Mouse (Mus musculus) bone marrow macrophage, adult 2 months (primary cell): ENCODE data around the gene 1700069L16Rik. TPM values are rescaled to one million over a fixed set of nuclear protein-coding genes. Genes with fewer than 3 reads are reported as not detected.
A peak's percentile ranks its signal among the peaks of the same experiment; 100 is the strongest.

Source experiments
- H3K27ac ChIP-seq: 2 replicates; pipeline ENCODE4 v1.5.1; 2012; ENCODE audit warnings: low read depth, low read length; ENCODE audit not compliant: insufficient read depth
- H3K4me1 ChIP-seq: 2 replicates; pipeline ENCODE4 v1.6.1; 2012; ENCODE audit warnings: low read length; ENCODE audit not compliant: control insufficient read depth, insufficient read depth
- H3K4me3 ChIP-seq: 2 replicates; pipeline ENCODE4 v1.5.1; 2012; ENCODE audit warnings: mild to moderate bottlenecking, low read length, moderate library complexity; ENCODE audit not compliant: insufficient read depth
- CTCF ChIP-seq: IDR thresholded peaks from 2 replicates; pipeline ENCODE4 v1.5.1; 2012; ENCODE audit warnings: low read depth, mild to moderate bottlenecking, low read length, moderate library complexity
- POLR2A ChIP-seq: IDR thresholded peaks from 2 replicates; pipeline ENCODE4 v1.6.1; 2012; ENCODE audit warnings: mild to moderate bottlenecking, low read depth, low read length, borderline replicate concordance
- polyA plus RNA-seq: library from polyadenylated mRNA; stranded (reverse); fragments of >200 nt; gene quantifications from 2 replicates; pipeline ENCODE4 v1.2.4, GENCODE M21; 2012; ENCODE audit not compliant: missing spikeins, insufficient read depth, insufficient read length

The 1700069L16Rik gene
- polyA plus RNA-seq, 1 experiment, result not detected

DNA sequence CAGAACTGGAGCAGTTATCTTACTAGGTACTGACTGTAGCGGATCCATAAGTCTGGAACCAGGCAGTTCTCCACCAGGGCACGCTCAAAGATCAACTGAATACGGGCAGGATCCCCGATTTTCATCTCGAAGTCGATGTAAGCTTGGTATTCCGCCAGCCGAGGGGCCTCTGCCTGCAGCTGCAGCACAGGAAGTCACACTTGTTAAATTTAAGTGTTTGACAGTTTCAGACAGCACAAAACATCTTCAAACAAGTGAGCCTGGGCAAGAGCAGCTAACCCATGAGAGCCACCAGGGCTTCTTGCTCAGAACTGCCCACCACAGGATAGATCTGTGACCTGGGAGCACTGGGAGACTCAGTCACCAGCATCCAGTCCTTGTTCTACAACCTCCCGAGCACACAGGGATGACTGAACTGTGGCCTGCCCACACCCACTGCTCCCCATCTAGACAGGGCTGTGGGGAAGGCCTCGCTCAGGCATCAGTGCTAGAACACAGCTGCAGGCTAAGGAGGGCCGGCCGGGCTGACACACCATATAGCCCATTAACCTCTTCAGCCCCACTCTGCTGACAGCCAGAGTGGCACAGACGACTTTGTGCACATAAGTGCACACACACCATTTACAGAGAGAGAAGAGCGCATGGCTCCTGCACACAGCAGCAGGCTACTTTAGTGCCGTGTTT is 30.9 kb upstream of the 1700069L16Rik start:
- H3K4me3 ChIP-seq, result no peak overlapping the region
- no peak for TF ChIP-seq CTCF
- no peak for TF ChIP-seq POLR2A
- H3K27ac ChIP-seq, result no peak overlapping the region
- no peaks in the 10 kb centered on the region for H3K4me1 ChIP-seq

DNA sequence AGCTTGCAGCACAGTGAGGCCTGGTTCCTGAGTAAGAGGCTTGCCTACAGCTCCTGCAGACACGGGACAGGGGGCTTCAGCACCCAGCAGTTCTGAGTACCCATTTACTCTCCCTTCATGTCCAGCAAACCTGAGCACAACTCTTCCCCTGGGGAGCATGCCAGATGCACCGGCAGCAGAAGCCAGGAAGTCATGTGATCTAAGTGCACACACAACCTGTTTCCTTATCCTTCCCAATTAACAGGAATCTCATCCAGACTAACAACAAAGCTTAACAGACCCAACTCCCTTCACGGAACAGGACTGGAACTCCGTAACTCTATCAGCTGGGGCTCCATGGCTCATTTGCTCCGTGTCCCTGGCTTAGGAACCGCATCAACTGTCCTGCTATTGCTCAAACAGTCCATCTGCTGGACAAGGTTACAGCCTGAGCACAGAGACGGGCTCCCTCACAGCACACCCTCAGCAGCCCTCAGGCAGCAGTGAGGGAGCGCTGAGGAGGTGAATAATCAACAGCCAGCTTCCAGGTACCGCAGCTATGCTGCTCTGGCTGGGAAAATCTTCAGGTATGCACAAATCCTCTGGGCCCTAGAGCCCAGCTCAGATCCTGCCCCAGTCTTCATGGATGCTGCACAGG is 27.1 kb upstream of the 1700069L16Rik start:
- Histone ChIP-seq H3K4me1 (no peaks in the 10 kb centered on the region), H3K27ac (no peak overlapping the region), H3K4me3 (no peak overlapping the region)
- no peak for TF ChIP-seq CTCF
- TF ChIP-seq POLR2A, result no peak

DNA sequence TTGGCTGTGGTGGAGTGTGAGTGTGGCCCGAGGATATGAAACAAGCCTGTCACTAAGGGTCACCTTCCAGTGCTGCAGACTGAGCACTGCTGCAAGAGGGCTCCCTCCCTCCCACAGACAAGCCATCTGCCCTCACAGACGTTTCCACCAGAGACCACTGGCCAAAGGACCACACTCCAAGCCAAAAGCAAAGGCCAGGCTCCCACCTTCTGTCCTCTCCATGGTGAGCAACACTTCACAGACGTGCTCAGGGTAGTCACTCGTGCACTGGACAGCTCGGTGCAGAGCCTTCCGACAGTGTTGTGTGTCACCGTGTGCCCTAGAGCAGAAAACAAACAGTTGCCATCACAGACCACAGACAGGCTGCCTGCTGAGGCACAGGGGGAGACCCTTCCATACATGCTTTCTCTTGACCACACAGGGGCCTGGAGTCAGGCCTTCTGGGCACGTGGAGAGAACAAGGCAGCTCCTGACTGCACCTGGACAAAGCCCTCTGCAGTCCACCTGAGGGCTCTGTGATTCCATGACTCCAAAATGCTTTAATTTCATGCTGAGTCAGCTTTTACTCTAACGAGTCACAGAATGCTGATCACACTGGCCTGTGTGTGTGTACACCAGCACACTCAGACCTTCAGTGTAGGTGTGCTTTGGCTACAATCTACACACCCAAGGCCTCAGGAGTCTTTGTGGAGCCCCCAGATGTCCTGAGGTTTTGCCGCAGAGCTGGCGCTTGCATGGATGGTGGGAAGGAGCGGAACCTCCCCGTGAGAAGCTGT is 24.2 kb upstream of the 1700069L16Rik start:
- Histone ChIP-seq H3K27ac (no peak overlapping the region), H3K4me3 (no peak overlapping the region), H3K4me1 (no peaks in the 10 kb centered on the region)
- TF ChIP-seq POLR2A, result no peak
- no peak for TF ChIP-seq CTCF

DNA sequence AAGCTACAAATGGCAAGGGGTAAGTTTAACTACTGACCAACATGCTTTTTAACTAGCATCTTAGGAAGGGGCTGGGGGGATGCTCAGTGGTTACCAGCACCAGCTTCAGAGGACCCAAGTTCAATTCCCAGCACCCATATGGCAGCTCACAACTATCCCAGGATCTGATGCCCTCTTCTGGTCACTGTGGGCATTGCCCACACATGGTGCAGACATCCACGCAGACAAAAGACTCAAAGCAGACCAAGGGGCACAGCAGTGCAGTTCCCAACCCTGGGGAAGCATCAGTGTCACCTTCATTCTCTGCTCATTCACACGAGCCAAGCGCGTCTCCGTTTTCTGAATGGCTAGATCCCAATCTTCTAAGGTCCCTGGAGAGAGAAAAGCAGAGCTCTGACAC is 23.1 kb upstream of the 1700069L16Rik start:
- H3K4me3 ChIP-seq, result no peak overlapping the region
- no peak for TF ChIP-seq POLR2A
- peak; percentile 36 for TF ChIP-seq CTCF
- no peak overlapping the region for H3K27ac ChIP-seq
- no peaks in the 10 kb centered on the region for H3K4me1 ChIP-seq

DNA sequence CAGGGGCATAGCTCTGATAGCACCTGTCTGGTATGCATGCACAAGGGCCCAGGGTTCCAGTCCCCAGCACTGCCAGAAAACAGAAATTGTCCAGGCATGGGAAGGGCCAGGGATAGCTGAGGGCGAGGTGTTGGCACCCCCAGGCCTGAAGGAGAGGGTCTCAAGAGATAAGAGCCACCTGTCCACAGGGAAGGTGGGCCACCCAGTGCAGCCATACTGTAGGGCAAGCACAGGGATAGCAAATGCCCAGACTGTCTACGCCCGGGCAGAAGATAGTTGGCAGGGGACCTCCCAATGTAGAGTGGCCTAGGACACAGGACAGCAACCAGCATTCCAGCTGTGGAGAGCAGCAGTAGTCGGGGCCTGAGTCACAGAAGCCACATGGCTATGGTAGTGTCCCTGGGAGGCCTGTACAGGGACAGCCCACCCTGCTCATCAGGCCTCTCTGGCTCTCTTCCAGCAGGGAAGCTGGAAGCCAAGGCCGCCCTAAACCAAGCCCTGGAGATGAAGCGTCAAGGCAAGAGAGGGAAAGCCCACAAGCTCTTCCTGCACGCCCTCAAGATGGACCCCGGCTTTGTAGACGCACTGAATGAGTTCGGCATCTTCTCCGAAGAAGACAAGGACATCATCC is 13.2 kb upstream of the 1700069L16Rik start:
- H3K4me3 ChIP-seq, result no peak overlapping the region
- TF ChIP-seq POLR2A (no peak), CTCF (no peak)

DNA sequence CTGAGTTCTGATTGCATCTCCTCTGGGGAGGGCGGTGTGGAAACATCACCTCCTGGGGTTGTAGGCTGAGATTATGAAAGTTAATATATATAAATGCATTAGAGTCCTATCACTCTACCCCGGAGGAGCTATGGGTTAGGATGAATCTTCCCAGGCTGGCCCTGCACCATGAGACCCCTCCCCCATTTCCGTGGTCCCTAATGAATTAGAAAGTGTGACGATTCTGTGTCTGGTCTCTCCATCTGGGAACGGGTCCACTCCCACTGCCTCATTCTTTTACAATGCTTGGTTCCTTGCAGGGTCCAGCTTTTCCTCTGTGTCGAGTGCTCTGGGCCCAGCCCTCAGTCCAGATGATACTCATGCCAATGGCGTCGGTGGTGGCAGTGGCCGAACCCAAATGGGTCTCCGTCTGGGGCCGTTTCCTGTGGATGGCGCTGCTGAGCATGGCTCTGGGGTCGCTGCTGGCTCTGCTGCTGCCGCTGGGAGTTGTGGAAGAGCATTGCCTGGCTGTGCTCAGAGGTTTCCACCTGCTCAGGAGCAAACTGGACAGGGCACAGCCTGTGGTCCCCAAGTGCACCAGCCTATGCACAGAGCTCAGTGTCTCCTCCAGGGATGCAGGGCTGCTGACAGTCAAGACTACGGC is 12.1 kb upstream of the 1700069L16Rik start:
- TF ChIP-seq POLR2A (no peak), CTCF (no peak)
- Histone ChIP-seq H3K27ac (no peak overlapping the region), H3K4me1 (peaks cover 10% of the 10 kb centered on the region; the same call in 1 of the 2 replicates), H3K4me3 (peak overlapping the region; percentile 75)

More for the DNA sequence above, 13.2 kb upstream of the 1700069L16Rik start:
- H3K4me1 ChIP-seq, result peaks cover 10% of the 10 kb centered on the region; the same call in 1 of the 2 replicates
- no peak overlapping the region for H3K27ac ChIP-seq

DNA sequence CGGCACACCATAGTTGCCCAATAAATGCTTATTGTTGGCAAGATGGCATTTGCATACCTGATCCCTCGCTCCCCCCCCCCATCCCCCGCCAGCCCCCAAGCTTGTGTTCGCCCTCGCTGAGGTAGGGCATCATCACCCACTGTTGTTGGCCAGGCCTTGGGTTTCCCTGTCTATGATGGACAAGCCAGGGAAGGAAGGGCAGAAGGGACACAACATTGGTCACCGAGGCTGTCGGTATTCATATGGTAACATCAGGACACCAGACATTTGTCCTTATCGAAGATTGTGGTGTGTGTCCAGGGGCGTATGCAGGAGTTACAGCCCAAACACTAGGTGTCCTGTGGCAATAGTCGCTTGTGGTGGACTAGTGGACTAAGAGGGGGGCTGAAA is 11.5 kb upstream of the 1700069L16Rik start:
- TF ChIP-seq POLR2A (no peak), CTCF (no peak)
- H3K27ac ChIP-seq, result peak overlapping the region; percentile 73
- H3K4me1 ChIP-seq, result peaks cover 10% of the 10 kb centered on the region; the same call in 1 of the 2 replicates
- peak overlapping the region; percentile 75 for H3K4me3 ChIP-seq

DNA sequence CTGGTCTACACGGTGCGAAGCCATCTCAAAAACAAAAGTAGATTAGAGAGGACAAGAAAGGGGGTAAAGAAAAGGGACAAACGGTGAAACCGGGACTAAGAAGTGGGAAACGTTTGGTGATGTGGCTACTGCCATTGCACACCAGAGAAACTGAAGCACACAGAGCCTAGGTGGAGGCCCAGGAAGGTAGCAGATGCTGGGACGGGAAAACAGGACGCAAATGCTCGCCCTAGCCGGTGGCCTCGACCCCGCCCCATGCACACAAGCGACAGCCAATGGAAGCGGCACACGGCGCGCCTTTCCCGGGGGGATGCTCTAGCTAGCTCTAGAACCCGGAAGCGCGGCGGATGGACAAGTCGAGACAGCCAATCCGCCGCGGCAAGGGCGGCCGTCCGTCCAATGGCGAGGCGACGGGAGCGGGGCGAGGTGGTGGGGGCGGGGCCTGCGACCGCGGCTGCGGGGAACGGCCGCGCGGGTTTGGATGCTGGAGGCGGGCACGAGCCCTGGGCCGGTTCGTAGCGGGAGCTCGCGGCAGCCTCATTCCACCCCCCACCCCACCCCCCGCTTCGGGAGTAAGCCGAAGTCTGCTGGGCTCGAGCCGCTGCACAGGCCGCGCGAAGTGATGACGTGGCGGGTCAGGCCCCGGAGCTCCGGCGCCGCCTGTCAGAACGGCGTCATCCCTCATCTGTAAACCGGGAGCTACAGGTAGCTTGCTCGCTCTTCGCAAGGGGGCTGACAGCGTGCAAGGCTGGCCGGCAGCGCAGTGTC is 11.0 kb upstream of the 1700069L16Rik start, which contains the start of gene Ficd:
Gene Ficd, plus strand, starts transcription at position 459 of the 768 bp plus-strand sequence.
- peaks cover 10% of the 10 kb centered on the region; the same call in 1 of the 2 replicates for H3K4me1 ChIP-seq
- H3K4me3 ChIP-seq, result peak within 1 kb of the TSS; percentile 75
- TF ChIP-seq CTCF (no peak), POLR2A (no peak)
- H3K27ac ChIP-seq, result peak within 1 kb of the TSS; percentile 73

DNA sequence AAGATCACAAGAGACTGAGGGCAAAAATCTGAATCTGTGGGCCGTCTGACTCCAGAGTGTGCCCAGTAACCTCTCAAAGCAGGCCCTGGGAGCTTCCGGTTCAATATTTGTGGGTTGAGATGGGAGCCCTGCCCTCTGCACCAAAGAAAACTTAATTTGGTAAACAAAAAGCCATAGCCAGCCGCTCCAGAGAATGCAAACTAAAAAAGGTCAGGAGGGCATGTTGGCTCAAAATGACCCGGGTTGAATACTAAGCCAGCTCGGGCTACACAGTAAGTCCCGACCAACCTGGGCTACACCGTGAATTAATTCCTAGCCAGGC is 10.4 kb upstream of the 1700069L16Rik start:
- H3K27ac ChIP-seq, result peak overlapping the region; percentile 32
- H3K4me1 ChIP-seq, result peaks cover 10% of the 10 kb centered on the region; the same call in 1 of the 2 replicates
- TF ChIP-seq CTCF, result no peak
- TF ChIP-seq POLR2A, result no peak
- H3K4me3 ChIP-seq, result peak overlapping the region; percentile 60

DNA sequence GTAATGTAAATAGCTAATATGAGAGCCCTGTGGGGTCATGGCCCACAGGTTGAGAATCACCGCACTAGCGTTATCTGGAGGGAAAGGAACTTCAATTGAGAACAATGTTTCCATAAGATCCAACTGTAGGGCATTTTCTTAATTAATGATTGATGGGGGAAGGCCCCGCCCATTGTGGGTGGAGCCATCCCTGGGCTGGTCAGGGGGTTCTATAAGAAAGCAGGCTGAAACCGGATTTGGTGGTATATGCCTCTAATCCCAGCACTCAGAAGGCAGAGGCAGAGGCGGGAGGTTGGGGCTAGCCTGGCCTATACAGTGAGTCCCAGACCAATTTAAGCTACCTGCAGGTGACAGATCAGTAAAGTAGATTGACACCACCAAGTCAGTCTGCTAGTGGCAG is 9.8 kb upstream of the 1700069L16Rik start:
- no peak overlapping the region for H3K27ac ChIP-seq
- peaks cover 10% of the 10 kb centered on the region; the same call in 1 of the 2 replicates for H3K4me1 ChIP-seq
- no peak overlapping the region for H3K4me3 ChIP-seq
- TF ChIP-seq POLR2A (no peak), CTCF (no peak)
